Mouse (Mus musculus) ovary, postnatal 36 days (tissue): ENCODE results near the gene Wdr66.
A peak's percentile ranks its signal among the peaks of the same experiment; 100 is the strongest.

Experiments used
- DNase-seq: peaks from one replicate; pipeline ENCODE4 v3.0.0; 2022; ENCODE audit warnings: low spot score, mixed read lengths

Gene Wdr66

DNA sequence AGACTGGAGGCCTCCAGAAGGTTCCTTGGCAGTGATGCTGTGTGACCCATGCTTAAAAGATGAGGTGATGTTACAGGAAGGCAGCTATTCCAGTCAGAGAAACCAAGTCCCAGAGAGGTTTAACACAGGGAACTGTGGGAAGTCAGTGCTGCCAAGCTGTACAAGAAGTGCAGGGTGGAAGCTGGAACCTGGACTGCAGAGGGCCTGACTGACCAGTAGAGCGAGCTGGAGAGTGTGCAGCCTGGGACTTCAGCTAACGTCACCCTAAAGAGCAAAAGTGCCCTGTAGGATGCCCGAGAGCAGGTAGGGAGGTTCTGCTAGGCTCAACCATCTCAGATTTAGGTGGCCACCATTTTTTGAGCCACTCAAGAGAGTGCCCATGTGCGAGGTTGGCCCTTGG lies 111.0 kb downstream of the Wdr66 start:
- DNase-seq, result no peak

- no peak for DNase-seq
These were observed 112.5 kb downstream of the Wdr66 start for GRCm38 (mm10) chr5:123364302-123364971.

DNA sequence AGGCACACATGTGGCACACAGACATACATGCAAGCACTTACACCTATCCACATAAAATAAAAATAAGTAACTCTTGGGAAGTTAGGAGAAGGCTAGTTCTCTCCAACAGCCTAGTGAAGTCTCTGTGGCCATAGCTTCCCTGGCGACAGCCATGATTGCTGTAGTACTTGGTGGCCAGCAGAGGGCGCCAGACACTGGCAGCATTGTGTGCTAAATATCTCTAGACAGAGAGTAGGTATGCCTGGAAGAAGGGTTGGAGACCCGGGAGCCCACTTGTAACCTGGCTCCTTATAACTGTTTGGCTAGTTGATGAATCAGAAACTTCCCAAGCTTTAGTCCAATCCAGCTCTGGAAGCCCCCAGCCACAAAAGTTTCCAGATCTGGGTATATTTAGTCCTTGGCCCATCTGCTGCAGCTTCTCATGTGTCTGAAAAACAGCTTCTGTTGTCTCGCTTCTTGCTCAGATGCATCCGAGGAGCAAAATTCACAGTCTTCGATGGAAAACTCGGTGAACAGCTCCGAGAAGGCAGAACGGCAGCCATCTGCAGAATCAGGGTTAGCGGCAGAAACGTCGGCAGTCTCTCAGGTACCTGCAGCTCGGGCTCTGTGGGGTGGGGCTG lies 117.1 kb downstream of the Wdr66 start:
- DNase-seq, result no peak

DNA sequence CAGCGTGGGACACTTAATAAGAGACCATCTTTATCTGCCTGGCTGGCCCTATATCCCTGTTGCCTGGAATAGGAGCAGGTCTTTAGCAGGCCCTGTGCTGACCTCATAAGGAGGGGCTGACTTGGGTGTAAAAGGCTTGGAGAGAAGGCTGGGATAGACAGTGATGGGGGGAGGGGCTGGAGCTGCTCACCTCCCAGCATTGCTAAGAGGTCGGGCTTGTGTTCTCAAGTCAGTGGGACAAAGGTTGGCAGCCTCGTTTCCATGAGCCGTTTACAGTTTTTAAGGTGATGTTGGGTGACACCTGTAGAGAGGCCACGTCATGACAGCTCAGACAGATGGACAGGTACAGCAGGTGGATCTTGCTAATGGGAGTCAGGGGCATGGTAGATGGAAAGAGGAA lies 118.1 kb downstream of the Wdr66 start:
- no peak for DNase-seq

- no peak for DNase-seq
These were observed 123.4 kb downstream of the Wdr66 start for GRCm38 (mm10) chr5:123375262-123375661.

- no peak for DNase-seq
These were observed 124.0 kb downstream of the Wdr66 start for GRCm38 (mm10) chr5:123375793-123376452.

DNA sequence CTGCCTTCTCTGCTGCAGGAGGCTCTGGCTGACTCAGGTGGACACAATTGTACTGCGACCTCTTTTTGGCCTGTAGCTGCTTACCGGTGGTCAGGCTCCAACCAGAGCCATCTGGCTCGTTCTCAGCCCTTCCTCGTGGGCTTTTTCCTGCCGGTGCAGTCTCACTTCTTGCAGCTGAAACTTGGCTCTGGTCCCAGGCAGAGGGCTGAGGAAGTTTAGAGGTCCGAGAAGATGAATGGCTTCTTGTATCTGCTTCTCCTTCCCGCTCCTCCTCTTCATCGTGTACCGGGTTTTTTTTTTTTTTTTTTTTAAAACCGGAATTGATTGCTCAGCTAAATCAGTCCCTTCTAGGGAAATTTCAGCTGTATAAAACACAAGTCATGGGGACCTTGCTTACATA lies 124.7 kb downstream of the Wdr66 start:
- DNase-seq, result peak; percentile 63
